Mouse (Mus musculus): ENCODE measurements around the gene Trim8.

GRCm38 (mm10) chr19:46500581-46501341 is 741 bp upstream of the Trim8 start:
- no peak for TF ChIP-seq CTCF (IDR thresholded peaks at IDR 0.05; ENCODE audit: low read depth)
- no peak for TF ChIP-seq EP300 (IDR thresholded peaks at IDR 0.05; ENCODE audit: low read depth)

All from liver, postnatal 0 days (tissue).